Mouse (Mus musculus) heart, postnatal 0 days (tissue): ENCODE data around the gene 4930452B06Rik. TPM values are rescaled to one million over a fixed set of nuclear protein-coding genes. Genes with fewer than 3 reads are reported as not detected.
"Not testable (repeated sequence)": the region's sequence is repeated elsewhere in the genome, so short reads cannot be mapped to it uniquely, and the experiment has no call there.

Experiments used
- ATAC-seq: fragments of 200-750 bp; cut with Nextera tagmentation; 2 replicates; pipeline ENCODE4 v1.8.0; 2017; ENCODE audit warnings: low read depth, moderate number of reproducible peaks, moderate library complexity; ENCODE audit not compliant: insufficient read depth
- DNase-seq: peaks from one replicate; pipeline ENCODE4 v3.0.0-alpha.2; 2016; ENCODE audit warnings: low spot score
- H3K27ac ChIP-seq: fragments of 300-500 bp; sonication (generic); 2 replicates; pipeline ENCODE4 v1.5.1; 2014; ENCODE audit warnings: low read depth, mild to moderate bottlenecking
- H3K27me3 ChIP-seq: fragments of 300-500 bp; sonication (generic); 2 replicates; pipeline ENCODE4 v1.6.1; 2014; ENCODE audit warnings: low read length, mixed read lengths; ENCODE audit not compliant: control insufficient read depth, insufficient read depth
- H3K36me3 ChIP-seq: fragments of 300-500 bp; sonication (generic); replicated peaks from 2 replicates; pipeline ENCODE4 v1.6.1; 2014; ENCODE audit warnings: low read length, mixed read lengths; ENCODE audit not compliant: control insufficient read depth, insufficient read depth
- H3K4me1 ChIP-seq: fragments of 300-500 bp; sonication (generic); 2 replicates; pipeline ENCODE4 v1.6.1; 2014; ENCODE audit warnings: antibody characterized with exemption; ENCODE audit not compliant: control insufficient read depth, insufficient read depth
- H3K4me2 ChIP-seq: fragments of 300-500 bp; sonication (generic); 2 replicates; pipeline ENCODE4 v1.6.1; 2014; ENCODE audit warnings: low read depth, mild to moderate bottlenecking, low read length, moderate library complexity
- H3K4me3 ChIP-seq: fragments of 300-500 bp; sonication (generic); 2 replicates; pipeline ENCODE4 v1.5.1; 2014; ENCODE audit warnings: low read depth, low read length
- H3K9ac ChIP-seq: fragments of 300-500 bp; sonication (generic); replicated peaks from 2 replicates; pipeline ENCODE4 v1.6.1; 2014; ENCODE audit warnings: low read depth, low read length, mixed read lengths
- H3K9me3 ChIP-seq: fragments of 300-500 bp; sonication (generic); replicated peaks from 2 replicates; pipeline ENCODE4 v1.6.1; 2016; ENCODE audit warnings: low read length; ENCODE audit not compliant: control insufficient read depth
- CTCF ChIP-seq: IDR thresholded peaks from 2 replicates; pipeline ENCODE4 v1.5.1; 2016; ENCODE audit warnings: antibody characterized with exemption, control low read depth, low read depth
- EP300 ChIP-seq: IDR thresholded peaks from 2 replicates; pipeline ENCODE4 v1.6.1; 2016; ENCODE audit warnings: antibody characterized with exemption, low read depth
- WGBS: fragments of 180-500 bp; shearing (Covaris S2); extraction: QIAGEN DNeasy Blood & Tissue Kit; methylation state at CpG from one replicate; pipeline ENCODE4 v1.1.7; 2014; 5-methylcytosine and 5-hydroxymethylcytosine counted together
- polyA plus RNA-seq: library from polyadenylated mRNA; unstranded; fragments of >200 nt; fragmentation: Nextera tagmentation; extraction: Ambion mirVana; gene quantifications from 2 replicates; pipeline ENCODE4 v1.2.1, GENCODE M21; 2015
- total RNA-seq: library from RNA; depleted of rRNA; stranded (reverse); fragments of >200 nt; gene quantifications from 2 replicates; pipeline ENCODE4 v1.2.3, GENCODE M21; 2014; ENCODE audit warnings: low replicate concordance

4930452B06Rik gene
- total and polyA plus RNA-seq, 2 experiments from 2014 or later, result 6.2 to 16.3 TPM

DNA sequence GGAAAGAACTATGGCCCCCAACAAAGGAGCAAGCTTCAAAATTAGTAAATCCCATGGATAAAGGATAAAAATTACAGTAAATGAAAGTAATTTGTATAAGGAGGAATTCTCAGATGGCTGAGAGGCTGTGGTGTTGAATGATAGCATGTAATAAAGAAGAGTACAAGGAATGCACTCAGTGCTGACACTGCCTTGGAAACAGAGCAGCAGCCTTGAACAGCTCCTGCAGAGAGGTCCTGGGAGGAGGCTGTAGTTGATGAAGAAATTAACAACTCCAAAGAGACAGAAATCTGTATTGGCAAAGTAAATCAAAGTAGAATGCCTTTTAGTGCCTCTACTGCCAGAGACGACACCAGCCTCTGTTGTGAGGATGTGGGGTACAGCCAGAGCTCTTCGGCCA lies 61.1 kb downstream of the 4930452B06Rik start:
- WGBS, result 83% methylated on average over 2 of the region's 2 CpGs
- Histone ChIP-seq H3K27ac (no peak overlapping the region), H3K4me2 (no peak overlapping the region), H3K9me3 (no peaks in the 10 kb centered on the region), H3K4me1 (no peaks in the 10 kb centered on the region), H3K4me3 (no peak overlapping the region), H3K9ac (no peak overlapping the region), H3K36me3 (no peaks in the 10 kb centered on the region), H3K27me3 (no peaks in the 10 kb centered on the region)
- DNase-seq (no peak), ATAC-seq (no peak)
- TF ChIP-seq EP300, result no peak
- no peak for TF ChIP-seq CTCF

DNA sequence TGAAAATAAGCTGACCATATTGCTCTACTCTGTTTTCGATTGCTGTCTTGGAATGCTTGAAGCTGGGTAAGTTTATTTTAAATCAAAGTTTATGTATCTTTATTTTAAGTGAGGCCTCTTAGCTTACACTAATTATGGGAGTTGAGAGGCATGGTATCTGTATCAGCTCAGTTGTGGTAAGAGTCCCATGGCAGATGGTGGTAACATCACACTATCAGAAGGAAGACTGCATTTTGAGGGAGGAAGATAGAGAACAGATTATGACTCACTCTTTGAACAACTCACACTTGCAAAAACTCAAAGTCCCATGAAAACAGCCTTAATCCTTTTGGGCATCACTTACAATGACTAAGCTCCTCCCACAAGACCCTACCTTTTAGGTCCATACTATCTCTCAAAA lies 81.0 kb downstream of the 4930452B06Rik start:
- no peaks in the 10 kb centered on the region for H3K36me3 ChIP-seq
- ATAC-seq (no peak), DNase-seq (no peak)
- H3K27ac ChIP-seq, result no peak overlapping the region
- TF ChIP-seq EP300 (no peak), CTCF (no peak)
- WGBS, result 86% methylated on average over 1 of the region's 1 CpGs
- no peaks in the 10 kb centered on the region for H3K27me3 ChIP-seq
- no peaks in the 10 kb centered on the region for H3K4me1 ChIP-seq
- no peak overlapping the region for H3K4me3 ChIP-seq
- H3K9ac ChIP-seq, result no peak overlapping the region
- H3K4me2 ChIP-seq, result no peak overlapping the region
- no peaks in the 10 kb centered on the region for H3K9me3 ChIP-seq

DNA sequence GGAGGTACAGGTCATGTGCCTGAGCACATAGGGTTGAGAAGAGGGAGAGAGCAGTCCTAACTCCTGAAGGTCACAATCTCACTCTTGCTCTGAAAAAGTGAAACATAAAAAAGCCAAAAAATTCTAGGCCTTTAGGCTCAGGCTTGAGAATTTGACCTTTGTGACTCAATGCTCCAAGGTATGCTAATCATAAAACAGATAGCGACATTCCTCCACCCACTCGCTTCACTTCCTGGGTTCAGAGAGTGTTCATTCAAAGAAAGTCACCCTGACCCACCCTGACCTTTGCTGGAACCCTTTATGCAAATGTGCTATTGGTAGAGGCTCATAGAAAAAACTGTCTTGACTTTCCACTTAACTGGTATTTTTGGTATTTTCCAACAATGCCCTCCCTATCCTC lies 115.0 kb downstream of the 4930452B06Rik start:
- not testable (repeated sequence) for H3K4me2 ChIP-seq, ATAC-seq, H3K27ac ChIP-seq, DNase-seq, H3K9ac ChIP-seq, H3K36me3 ChIP-seq, H3K4me3 ChIP-seq, H3K4me1 ChIP-seq, H3K9me3 ChIP-seq, H3K27me3 ChIP-seq
- 79% methylated on average over 2 of the region's 2 CpGs for WGBS

GRCm38 (mm10) chr14:8549108-8549507 lies 116.9 kb downstream of the 4930452B06Rik start:
- Histone ChIP-seq H3K9me3 (peaks cover 5% of the 10 kb centered on the region; the same call in 1 of the 2 replicates), H3K27ac (no peak overlapping the region), H3K36me3 (no peaks in the 10 kb centered on the region), H3K4me1 (no peaks in the 10 kb centered on the region), H3K27me3 (no peaks in the 10 kb centered on the region), H3K4me2 (no peak overlapping the region), H3K9ac (no peak overlapping the region), H3K4me3 (no peak overlapping the region)
- TF ChIP-seq CTCF (no peak), EP300 (no peak)
- ATAC-seq (no peak), DNase-seq (no peak)
- 29% methylated on average over 4 of the region's 4 CpGs for WGBS

- Histone ChIP-seq H3K9me3 (no peaks in the 10 kb centered on the region), H3K4me1 (no peaks in the 10 kb centered on the region), H3K4me2 (no peak overlapping the region), H3K36me3 (no peaks in the 10 kb centered on the region; the same call in 1 of the 2 replicates), H3K27ac (no peak overlapping the region), H3K9ac (no peak overlapping the region), H3K4me3 (no peak overlapping the region), H3K27me3 (no peaks in the 10 kb centered on the region)
- TF ChIP-seq EP300 (no peak), CTCF (no peak)
- ATAC-seq (no peak), DNase-seq (no peak)
- WGBS, result 91% methylated on average over 3 of the region's 3 CpGs
These were observed 130.0 kb downstream of the 4930452B06Rik start for GRCm38 (mm10) chr14:8536024-8536423.

GRCm38 (mm10) chr14:8525232-8525631 lies 140.8 kb downstream of the 4930452B06Rik start:
- Histone ChIP-seq H3K9ac (no peak overlapping the region), H3K4me3 (no peak overlapping the region), H3K4me2 (no peak overlapping the region), H3K27me3 (no peaks in the 10 kb centered on the region), H3K9me3 (no peaks in the 10 kb centered on the region), H3K36me3 (no peaks in the 10 kb centered on the region), H3K4me1 (no peaks in the 10 kb centered on the region), H3K27ac (no peak overlapping the region)
- TF ChIP-seq EP300 (no peak), CTCF (no peak)
- 68% methylated on average over 6 of the region's 6 CpGs for WGBS
- DNase-seq, result no peak
- ATAC-seq, result no peak
